Mouse (Mus musculus) megakaryocyte, adult 5-6 weeks (primary cell): Measurements from ENCODE around the gene Ccpg1os. TPM values are rescaled to one million over a fixed set of nuclear protein-coding genes. Genes with fewer than 3 reads are reported as not detected.

ENCODE experiments used
- total RNA-seq, 2 experiments: library from RNA; stranded (forward) in 1 of 2; stranded (reverse) in 1 of 2; fragments of 153-499, 151-499 nt in 1 of 2; fragments of 221-1000, 200-1000 nt in 1 of 2; gene quantifications; 2 replicates each; pipeline versions ENCODE4 v1.2.3 to v1.2.4; 2015 to 2017

The Ccpg1os gene
- total RNA-seq, 2 experiments from 2014 or later, result 1.1 to 1.7 TPM

Other genes with a start within 250 kb of the Ccpg1os start
- gene Prtg, start 178.5 kb downstream of the Ccpg1os start, total RNA-seq (2015), result not detected in 2 replicates
- gene Prtg, start 178.5 kb downstream of the Ccpg1os start, total RNA-seq (2017), result not detected in 2 replicates
- not detected in 2 replicates for gene Pygo1, start 59.7 kb downstream of the Ccpg1os start, total RNA-seq (2015)
- gene Pygo1, start 59.7 kb downstream of the Ccpg1os start, total RNA-seq (2017), result not detected in 2 replicates
- 0.25 and 0.68 TPM in 2 replicates for gene Dyx1c1, start 26.6 kb downstream of the Ccpg1os start, total RNA-seq (2015)
- 0.18 and 0.33 TPM in 2 replicates for gene Dyx1c1, start 26.6 kb downstream of the Ccpg1os start, total RNA-seq (2017)
- gene Gm44503, start 26.5 kb downstream of the Ccpg1os start, total RNA-seq (2015), result not detected in 2 replicates
- gene Gm44503, start 26.5 kb downstream of the Ccpg1os start, total RNA-seq (2017), result not detected in 2 replicates
- 74.2 and 85.3 TPM in 2 replicates for gene Ccpg1, start within 50 bp of the Ccpg1os start, total RNA-seq (2015)
- 168 and 169 TPM in 2 replicates for gene Ccpg1, start within 50 bp of the Ccpg1os start, total RNA-seq (2017)
- 24.1 and 25.4 TPM in 2 replicates for gene Pigb, start 55.0 kb upstream of the Ccpg1os start, total RNA-seq (2015)
- gene Pigb, start 55.0 kb upstream of the Ccpg1os start, total RNA-seq (2017), result 5.1 TPM in 2 replicates
- 55.5 and 58.9 TPM in 2 replicates for gene Rab27a, start 59.5 kb upstream of the Ccpg1os start, total RNA-seq (2015)
- 154 and 155 TPM in 2 replicates for gene Rab27a, start 59.5 kb upstream of the Ccpg1os start, total RNA-seq (2017)
- gene Khdc3, start 116.5 kb upstream of the Ccpg1os start, total RNA-seq (2015), result 0.45 and 1.1 TPM in 2 replicates
- gene Khdc3, start 116.5 kb upstream of the Ccpg1os start, total RNA-seq (2017), result 2.4 TPM in 1 of 2 replicates, not detected in the other
- gene Gm20509, start 117.1 kb upstream of the Ccpg1os start, total RNA-seq (2015), result not detected in 2 replicates
- not detected in 2 replicates for gene Gm20509, start 117.1 kb upstream of the Ccpg1os start, total RNA-seq (2017)
- gene Rsl24d1, start 128.0 kb upstream of the Ccpg1os start, total RNA-seq (2015), result 60.7 and 64.7 TPM in 2 replicates
- 110 and 114 TPM in 2 replicates for gene Rsl24d1, start 128.0 kb upstream of the Ccpg1os start, total RNA-seq (2017)